Mouse (Mus musculus) intestine, postnatal 0 days (tissue): ENCODE measurements at regions not wholly inside any gene's neighbourhood (a gene's known extent, or its start where the extent isn't known, plus 50 kb on each side); places are given as distances from the start of the nearest gene placed in this dataset.

Experiments
- ATAC-seq: fragments of 200-750 bp; cut with Nextera tagmentation; 2 replicates; pipeline ENCODE4 v1.8.0; 2017; ENCODE audit warnings: mild to moderate bottlenecking, moderate TSS enrichment, moderate library complexity
- H3K27ac ChIP-seq: fragments of 300-500 bp; sonication (generic); 2 replicates; pipeline ENCODE4 v1.5.1; 2014; ENCODE audit warnings: mild to moderate bottlenecking, low read depth, low read length, moderate library complexity
- H3K27me3 ChIP-seq: fragments of 300-500 bp; sonication (generic); replicated peaks from 2 replicates; pipeline ENCODE4 v1.6.1; 2014; ENCODE audit warnings: low read length, mixed read lengths; ENCODE audit not compliant: control insufficient read depth, insufficient read depth
- H3K36me3 ChIP-seq: fragments of 300-500 bp; sonication (generic); 2 replicates; pipeline ENCODE4 v1.6.1; 2014; ENCODE audit warnings: mild to moderate bottlenecking, moderate library complexity; ENCODE audit not compliant: control insufficient read depth, insufficient read depth
- H3K4me1 ChIP-seq: fragments of 300-500 bp; sonication (generic); replicated peaks from 2 replicates; pipeline ENCODE4 v1.6.1; 2014; ENCODE audit warnings: antibody characterized with exemption, low read length, mixed read lengths; ENCODE audit not compliant: control insufficient read depth, insufficient read depth
- H3K4me2 ChIP-seq: fragments of 300-500 bp; sonication (generic); replicated peaks from 2 replicates; pipeline ENCODE4 v1.6.1; 2014; ENCODE audit warnings: low read depth, mild to moderate bottlenecking, moderate library complexity
- H3K4me3 ChIP-seq: fragments of 300-500 bp; sonication (generic); 2 replicates; pipeline ENCODE4 v1.5.1; 2014; ENCODE audit warnings: low read depth, low read length
- H3K9ac ChIP-seq: fragments of 300-500 bp; sonication (generic); 2 replicates; pipeline ENCODE4 v1.6.1; 2014; ENCODE audit warnings: mild to moderate bottlenecking, low read depth, low read length
- H3K9me3 ChIP-seq: fragments of 300-500 bp; sonication (generic); 2 replicates; pipeline ENCODE4 v1.6.1; 2016; ENCODE audit warnings: mixed run types; ENCODE audit not compliant: control insufficient read depth
- CTCF ChIP-seq: sonication (generic); IDR thresholded peaks from 2 replicates; pipeline ENCODE4 v1.5.1; 2016; ENCODE audit warnings: low read depth, mild to moderate bottlenecking, control low read depth, antibody characterized with exemption, moderate library complexity
- WGBS: fragments of 180-500 bp; shearing (Covaris S2); extraction: QIAGEN DNeasy Blood & Tissue Kit; methylation state at CpG from one replicate; pipeline ENCODE4 v1.1.7; 2014; 5-methylcytosine and 5-hydroxymethylcytosine counted together

DNA sequence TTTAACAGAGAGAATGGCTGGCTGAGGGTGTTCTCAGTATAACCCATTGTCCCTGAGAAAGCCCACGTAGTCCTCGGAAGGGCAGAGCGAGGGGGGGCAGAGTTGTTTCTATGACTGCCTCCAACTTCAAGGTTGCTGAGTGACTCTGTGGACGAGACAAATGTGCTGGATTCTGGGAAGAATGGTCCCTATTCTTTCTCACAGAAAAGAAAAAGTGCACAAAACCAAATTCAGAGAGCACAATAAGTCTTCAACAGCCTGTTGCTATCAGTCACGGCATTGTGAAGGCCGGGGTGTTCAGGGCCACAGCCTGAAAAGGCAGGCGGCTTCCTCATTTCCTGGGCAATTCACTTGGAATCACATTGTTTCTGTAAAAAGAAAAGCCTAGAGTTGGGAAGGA lies 165.6 kb upstream of the 3110018I06Rik start:
- Histone ChIP-seq H3K9me3 (no peaks in the 10 kb centered on the region), H3K9ac (no peak overlapping the region), H3K4me2 (no peak overlapping the region), H3K27me3 (no peaks in the 10 kb centered on the region), H3K36me3 (no peaks in the 10 kb centered on the region), H3K27ac (no peak overlapping the region), H3K4me1 (no peaks in the 10 kb centered on the region), H3K4me3 (no peak overlapping the region)
- no peak for ATAC-seq
- no peak for TF ChIP-seq CTCF
- 76% methylated on average over 7 of the region's 7 CpGs for WGBS

DNA sequence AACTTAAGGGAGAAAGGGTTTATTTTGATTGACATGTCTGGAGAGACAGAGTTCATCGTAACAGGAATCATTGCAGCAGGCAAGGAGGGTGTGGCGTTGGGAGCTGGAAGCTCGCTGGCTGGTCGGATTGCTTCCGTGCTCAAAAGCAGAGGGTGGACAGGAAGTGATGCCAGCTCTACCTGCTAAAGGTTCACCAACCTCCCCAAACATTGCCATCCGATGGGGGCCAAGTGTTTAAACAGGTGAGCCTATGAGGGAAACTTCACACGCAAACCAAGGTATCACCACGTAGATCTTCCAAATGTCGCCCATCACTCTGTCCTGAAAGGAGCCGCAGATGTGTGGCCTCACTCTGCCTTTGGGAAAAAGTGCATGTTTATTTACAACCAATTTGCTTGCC lies 162.3 kb upstream of the 3110018I06Rik start:
- Histone ChIP-seq H3K4me3 (no peak overlapping the region), H3K4me2 (no peak overlapping the region), H3K9ac (no peak overlapping the region), H3K4me1 (no peaks in the 10 kb centered on the region), H3K9me3 (no peaks in the 10 kb centered on the region), H3K27ac (no peak overlapping the region), H3K36me3 (no peaks in the 10 kb centered on the region), H3K27me3 (no peaks in the 10 kb centered on the region)
- WGBS = 94% methylated on average over 10 of the region's 10 CpGs
- ATAC-seq = no peak
- TF ChIP-seq CTCF = no peak

DNA sequence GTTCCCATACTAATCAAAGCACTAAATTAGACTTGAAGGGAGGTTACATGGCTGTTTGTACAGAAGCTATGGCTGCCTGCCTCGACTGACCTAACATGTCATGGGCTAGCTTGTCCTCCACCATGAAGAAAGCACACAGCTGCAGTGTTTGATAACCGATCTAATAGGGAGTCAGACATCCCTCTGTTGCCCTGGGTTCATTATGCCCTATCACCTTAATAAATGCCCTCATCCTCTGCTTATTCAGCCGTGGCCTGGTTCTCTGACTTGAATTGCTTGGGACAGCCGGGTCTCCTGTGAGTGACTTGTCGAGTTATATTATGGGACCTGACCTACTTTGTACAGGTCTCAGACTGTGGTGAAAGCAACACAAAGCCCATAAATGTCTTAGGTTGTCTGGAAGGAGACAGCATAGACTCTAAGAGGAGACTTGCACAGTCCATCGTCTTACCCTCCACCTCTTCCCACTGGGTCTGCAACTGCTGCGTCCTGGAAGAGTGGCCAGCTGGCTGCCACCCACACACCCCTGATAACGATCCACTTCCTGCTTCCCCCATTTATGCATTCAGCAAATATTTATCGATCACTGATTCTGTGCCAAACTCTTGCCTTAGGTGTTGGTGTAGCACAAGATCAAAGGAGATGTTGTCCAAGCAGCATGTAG lies 161.2 kb upstream of the 3110018I06Rik start:
- H3K9ac ChIP-seq = no peak overlapping the region
- no peaks in the 10 kb centered on the region for H3K27me3 ChIP-seq
- WGBS = 71% methylated on average over 9 of the region's 9 CpGs
- H3K27ac ChIP-seq = no peak overlapping the region
- no peaks in the 10 kb centered on the region for H3K4me1 ChIP-seq
- no peaks in the 10 kb centered on the region for H3K36me3 ChIP-seq
- no peaks in the 10 kb centered on the region for H3K9me3 ChIP-seq
- TF ChIP-seq CTCF = no peak
- no peak overlapping the region for H3K4me2 ChIP-seq
- ATAC-seq = no peak
- no peak overlapping the region for H3K4me3 ChIP-seq

DNA sequence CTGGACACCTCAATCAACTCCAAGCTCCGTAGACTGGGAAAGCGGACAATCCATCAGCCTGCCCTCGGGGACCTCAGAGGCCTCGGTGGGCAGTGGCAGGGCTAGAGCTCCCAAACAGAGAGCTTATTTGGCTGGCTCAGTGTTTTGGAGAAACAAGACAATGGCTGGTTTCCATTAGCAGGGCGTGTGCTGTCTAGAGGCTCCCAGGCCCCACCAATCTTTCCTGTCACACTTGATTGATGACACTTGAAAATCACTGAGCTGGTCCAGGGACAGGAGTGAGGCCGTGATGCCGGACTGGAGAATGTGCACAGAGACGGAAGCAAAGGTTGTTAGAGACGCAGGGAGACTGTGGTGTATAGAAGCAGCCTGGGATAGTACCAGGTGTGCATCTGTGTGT lies 159.4 kb upstream of the 3110018I06Rik start:
- no peaks in the 10 kb centered on the region for H3K36me3 ChIP-seq
- no peak overlapping the region for H3K4me2 ChIP-seq
- no peaks in the 10 kb centered on the region for H3K9me3 ChIP-seq
- 26% methylated on average over 9 of the region's 9 CpGs for WGBS
- no peaks in the 10 kb centered on the region for H3K27me3 ChIP-seq
- H3K4me1 ChIP-seq = no peaks in the 10 kb centered on the region
- H3K27ac ChIP-seq = no peak overlapping the region
- TF ChIP-seq CTCF = no peak
- H3K9ac ChIP-seq = no peak overlapping the region
- H3K4me3 ChIP-seq = no peak overlapping the region
- no peak for ATAC-seq

GRCm38 (mm10) chr12:107334366-107334765 lies 154.1 kb upstream of the 3110018I06Rik start:
- Histone ChIP-seq H3K36me3 (no peaks in the 10 kb centered on the region), H3K9me3 (no peaks in the 10 kb centered on the region), H3K4me1 (no peaks in the 10 kb centered on the region), H3K9ac (no peak overlapping the region), H3K27ac (no peak overlapping the region), H3K27me3 (no peaks in the 10 kb centered on the region), H3K4me2 (no peak overlapping the region), H3K4me3 (no peak overlapping the region)
- no peak for TF ChIP-seq CTCF
- ATAC-seq = no peak
- WGBS = 89% methylated on average over 8 of the region's 8 CpGs

GRCm38 (mm10) chr12:107335106-107335505 lies 153.3 kb upstream of the 3110018I06Rik start:
- Histone ChIP-seq H3K9me3 (no peaks in the 10 kb centered on the region), H3K9ac (no peak overlapping the region), H3K4me1 (no peaks in the 10 kb centered on the region), H3K36me3 (no peaks in the 10 kb centered on the region), H3K4me2 (no peak overlapping the region), H3K27ac (no peak overlapping the region), H3K27me3 (no peaks in the 10 kb centered on the region), H3K4me3 (no peak overlapping the region)
- 57% methylated on average over 12 of the region's 12 CpGs for WGBS
- ATAC-seq = no peak
- TF ChIP-seq CTCF = no peak

DNA sequence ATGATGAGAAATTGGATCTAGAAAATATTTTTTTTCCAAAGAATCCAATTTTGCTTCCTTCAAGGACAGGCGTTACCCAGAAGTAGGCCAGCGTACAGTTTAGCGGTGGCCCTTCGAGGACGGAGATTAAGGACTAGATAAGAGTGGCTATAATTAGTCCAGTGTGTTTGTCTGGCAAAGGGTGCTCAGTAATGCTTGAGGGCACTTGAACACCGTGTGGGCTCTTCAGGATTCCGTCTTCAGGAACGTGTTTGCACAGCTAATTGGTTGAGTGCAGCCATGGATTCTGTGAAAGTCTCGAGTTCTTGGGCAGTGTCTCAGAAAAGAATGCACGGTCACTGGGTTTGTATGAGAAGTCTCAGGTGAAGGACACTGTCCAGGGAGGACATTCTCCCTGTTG lies 149.7 kb upstream of the 3110018I06Rik start:
- 74% methylated on average over 10 of the region's 10 CpGs for WGBS
- Histone ChIP-seq H3K9me3 (no peaks in the 10 kb centered on the region), H3K36me3 (no peaks in the 10 kb centered on the region), H3K9ac (no peak overlapping the region), H3K4me3 (no peak overlapping the region), H3K4me1 (no peaks in the 10 kb centered on the region), H3K27me3 (no peaks in the 10 kb centered on the region), H3K4me2 (no peak overlapping the region), H3K27ac (no peak overlapping the region)
- no peak for TF ChIP-seq CTCF
- ATAC-seq = no peak
